Comparison of ENCODE assay signal across 31 mouse cellular contexts in the genomic region with DNA sequence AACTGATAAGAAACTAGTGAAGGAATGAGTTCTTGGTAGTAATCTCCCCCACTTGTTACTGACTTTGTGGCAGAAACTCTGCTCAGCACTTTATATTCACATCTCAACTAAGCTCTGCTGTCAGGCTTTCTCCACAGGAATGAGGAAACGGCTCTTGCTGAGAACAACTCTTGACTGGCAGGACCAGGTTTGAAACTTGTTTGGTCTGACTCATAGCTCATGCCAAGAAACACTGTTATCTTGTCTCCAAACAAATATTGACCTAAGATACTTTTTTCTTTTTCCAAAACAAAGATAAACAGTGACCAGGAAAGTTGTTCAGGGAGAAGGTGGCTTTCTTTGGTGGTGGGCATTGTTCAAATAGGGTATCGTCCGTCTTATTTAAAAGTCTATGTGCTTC. TPM values are rescaled to one million over a fixed set of nuclear protein-coding genes. Genes with fewer than 3 reads are reported as not detected.
DNase-seq lines count a peak whose midpoint lies in the region; ATAC-seq and TF ChIP-seq lines count a peak whose summit lies in the region.
"Had no signal": no experiment of that assay in that cellular context is flagged by ENCODE, and none has a peak within 500 bp of the region (broad histone marks: within the 10 kb centered on the region; RNA-seq: fewer than 3 reads in every experiment).

No protein-coding gene starts in this region.

- peak; percentile 77 for DNase-seq in liver, adult 2 months (ENCODE audit: extremely low read depth, low read depth, low spot score)
- no peak for DNase-seq in liver, embryonic 11.5 days (ENCODE audit: low spot score)
- DNase-seq in urinary bladder, postnatal 14 days (ENCODE audit: low spot score), result peak; percentile 53
- DNase-seq in urinary bladder, postnatal 10 days (ENCODE audit: low spot score), result no peak
- no peak for DNase-seq in thymus, postnatal 10 days (ENCODE audit: low spot score in 2 of 2)
- DNase-seq in gastrocnemius, adult 2 months, result no peak
- DNase-seq: adrenal gland, adult 2 months; adrenal gland, postnatal 14 days; B cell, adult 2 months; cerebellum, adult 11 months; cerebellum, adult 2 months; cerebellum, adult 9-11 months; cerebellum, postnatal 25 days; gastrocnemius, postnatal 10 days; gastrocnemius, postnatal 36 days; heart, adult 2 months; heart, postnatal 14 days had no signal

- 24% methylated on average over 3 of the region's 3 CpGs for WGBS in liver, adult 2 months
- WGBS in liver, embryonic 11.5 days, result 76% methylated on average over 3 of the region's 3 CpGs
- 67% methylated on average over 3 of the region's 3 CpGs for WGBS in stomach, embryonic 16.5 days

- no peak overlapping the region for H3K4me2 ChIP-seq in liver, embryonic 11.5 days
- H3K4me2 ChIP-seq in stomach, embryonic 16.5 days (ENCODE audit: low read depth, low read length), result no peak overlapping the region
- H3K4me2 ChIP-seq: embryonic facial prominence, embryonic 13.5 days; forebrain, embryonic 13.5 days; heart, embryonic 13.5 days; hindbrain, embryonic 12.5 days; hindbrain, embryonic 15.5 days had no signal

- TF ChIP-seq POLR2A in liver, adult 2 months (IDR thresholded peaks at IDR 0.05; ENCODE audit: extremely low read depth, insufficient read depth, low read length), result no peak

- no peak overlapping the region for H3K4me3 ChIP-seq in liver, adult 2 months (ENCODE audit: insufficient read depth, low read depth, low read length)
- no peak overlapping the region for H3K4me3 ChIP-seq in liver, embryonic 11.5 days (ENCODE audit: low read depth, low read length)
- no peak overlapping the region for H3K4me3 ChIP-seq in stomach, embryonic 16.5 days (replicated peaks; ENCODE audit: low read length)
- no peak overlapping the region for H3K4me3 ChIP-seq in gastrocnemius, adult 2 months
- H3K4me3 ChIP-seq: embryonic facial prominence, embryonic 13.5 days; forebrain, embryonic 10.5 days; forebrain, embryonic 13.5 days; heart, adult 2 months; heart, embryonic 10.5 days; heart, embryonic 13.5 days; hindbrain, embryonic 12.5 days; hindbrain, embryonic 15.5 days had no signal

- H3K27me3 ChIP-seq in liver, adult 2 months (ENCODE audit: control insufficient read depth, insufficient read depth, low read length), result no peaks in the 10 kb centered on the region; the same call in 1 of the 2 replicates
- H3K27me3 ChIP-seq in liver, embryonic 11.5 days (replicated peaks; ENCODE audit: control insufficient read depth, insufficient read depth, low read length), result no peaks in the 10 kb centered on the region
- no peaks in the 10 kb centered on the region for H3K27me3 ChIP-seq in stomach, embryonic 16.5 days (ENCODE audit: control insufficient read depth, insufficient read depth, low read length)
- H3K27me3 ChIP-seq: embryonic facial prominence, embryonic 13.5 days; forebrain, embryonic 13.5 days; hindbrain, embryonic 12.5 days; hindbrain, embryonic 15.5 days had no signal

- ATAC-seq in liver, embryonic 11.5 days (replicated peaks; ENCODE audit: low FRiP score), result no peak
- ATAC-seq in stomach, embryonic 16.5 days (ENCODE audit: insufficient read depth, low FRiP score), result peak; percentile 77; the same call in 1 of the 2 replicates
- ATAC-seq: CD4-positive, CD25-positive, alpha-beta regulatory T cell, adult 4 months; forebrain, embryonic 13.5 days; forebrain, embryonic 16.5 days had no signal

- no peaks in the 10 kb centered on the region for H3K79me2 ChIP-seq in liver, adult 2 months (ENCODE audit: control insufficient read depth, insufficient read depth, low read length)

- no peaks in the 10 kb centered on the region for H3K36me3 ChIP-seq in liver, adult 2 months (ENCODE audit: control insufficient read depth, insufficient read depth, low read length)
- H3K36me3 ChIP-seq in liver, embryonic 11.5 days (ENCODE audit: control insufficient read depth, insufficient read depth, low read length), result no peaks in the 10 kb centered on the region
- no peaks in the 10 kb centered on the region for H3K36me3 ChIP-seq in stomach, embryonic 16.5 days (ENCODE audit: control insufficient read depth, insufficient read depth, low read length)
- H3K36me3 ChIP-seq: embryonic facial prominence, embryonic 13.5 days; forebrain, embryonic 10.5 days; heart, embryonic 10.5 days; heart, embryonic 13.5 days; hindbrain, embryonic 12.5 days; hindbrain, embryonic 15.5 days had no signal

- no peak for TF ChIP-seq CTCF in liver, adult 2 months (IDR thresholded peaks at IDR 0.05; ENCODE audit: low read depth, low read length)
- TF ChIP-seq CTCF in gastrocnemius, adult 2 months (IDR thresholded peaks at IDR 0.05), result no peak

- H3K9ac ChIP-seq in liver, adult 2 months (ENCODE audit: low read depth, low read length), result no peak overlapping the region
- H3K9ac ChIP-seq in liver, embryonic 11.5 days (ENCODE audit: low read depth, low read length), result no peak overlapping the region
- no peak overlapping the region for H3K9ac ChIP-seq in stomach, embryonic 16.5 days (ENCODE audit: low read length)
- H3K9ac ChIP-seq: embryonic facial prominence, embryonic 13.5 days; forebrain, embryonic 13.5 days; heart, embryonic 13.5 days; hindbrain, embryonic 12.5 days; hindbrain, embryonic 15.5 days had no signal

- H3K9me3 ChIP-seq in liver, embryonic 11.5 days (ENCODE audit: control insufficient read depth, low read length), result no peaks in the 10 kb centered on the region
- H3K9me3 ChIP-seq in stomach, embryonic 16.5 days (replicated peaks; ENCODE audit: control insufficient read depth, low read length), result no peaks in the 10 kb centered on the region
- H3K9me3 ChIP-seq: embryonic facial prominence, embryonic 13.5 days; forebrain, embryonic 10.5 days; forebrain, embryonic 13.5 days; heart, embryonic 10.5 days; heart, embryonic 13.5 days; hindbrain, embryonic 12.5 days; hindbrain, embryonic 15.5 days had no signal

- no peak overlapping the region for H3K27ac ChIP-seq in liver, adult 2 months (replicated peaks; ENCODE audit: insufficient read depth, low read depth, low read length)
- no peak overlapping the region for H3K27ac ChIP-seq in liver, embryonic 11.5 days (ENCODE audit: low read depth, low read length)
- H3K27ac ChIP-seq in stomach, embryonic 16.5 days (ENCODE audit: low read length), result no peak overlapping the region
- no peak overlapping the region for H3K27ac ChIP-seq in gastrocnemius, adult 2 months
- H3K27ac ChIP-seq: embryonic facial prominence, embryonic 13.5 days; forebrain, embryonic 10.5 days; forebrain, embryonic 13.5 days; heart, adult 2 months; heart, embryonic 10.5 days; heart, embryonic 13.5 days; hindbrain, embryonic 12.5 days; hindbrain, embryonic 15.5 days had no signal

- no peaks in the 10 kb centered on the region for H3K4me1 ChIP-seq in liver, adult 2 months (ENCODE audit: control insufficient read depth, insufficient read depth, low read length)
- no peaks in the 10 kb centered on the region for H3K4me1 ChIP-seq in liver, embryonic 11.5 days (replicated peaks; ENCODE audit: control insufficient read depth, insufficient read depth, low read length)
- H3K4me1 ChIP-seq in stomach, embryonic 16.5 days (ENCODE audit: control insufficient read depth, insufficient read depth, low read length), result no peaks in the 10 kb centered on the region; the same call in 1 of the 2 replicates
- H3K4me1 ChIP-seq: embryonic facial prominence, embryonic 13.5 days; forebrain, embryonic 13.5 days; heart, embryonic 10.5 days; heart, embryonic 13.5 days; hindbrain, embryonic 12.5 days; hindbrain, embryonic 15.5 days had no signal

- intact Hi-C loops in gastrocnemius, adult 2 months (cut with DNase I), result loop anchor here (5.0 kb wide), 2 partner anchors 57 to 197 kb away; no protein-coding TSS in a partner anchor

RNA-seq across cellular contexts. Expression of gene Tbpl1, which starts 42.9 kb away (rescaled TPM):
- 7.8 and 8.3 TPM in 2 replicates for total RNA-seq in liver, adult 2 months (2014; rRNA removed)
- polyA plus RNA-seq in liver, adult 2 months (2012; rRNA removed), result 6.0 and 7.9 TPM in 2 replicates
- 54.0 and 61.9 TPM in 2 replicates for polyA plus RNA-seq in liver, embryonic 11.5 days (2014; fragmentation: Nextera tagmentation; extraction: Ambion mirVana)
- polyA plus RNA-seq in stomach, embryonic 16.5 days (2015; fragmentation: Nextera tagmentation; extraction: Ambion mirVana), result 52.7 and 53.2 TPM in 2 replicates
- 10 to 100 TPM; 16.0 to 22.6 TPM for total RNA-seq in gastrocnemius, adult 2 months (2021)

RNA-seq across cellular contexts. Expression of gene Tcf21, which starts 45.3 kb away (rescaled TPM):
- total RNA-seq in liver, adult 2 months (2014; rRNA removed), result 2.7 and 4.7 TPM in 2 replicates
- polyA plus RNA-seq in liver, adult 2 months (2012; rRNA removed), result 11.6 and 13.6 TPM in 2 replicates
- polyA plus RNA-seq in liver, embryonic 11.5 days (2014; fragmentation: Nextera tagmentation; extraction: Ambion mirVana), result 21.9 and 25.1 TPM in 2 replicates
- polyA plus RNA-seq in stomach, embryonic 16.5 days (2015; fragmentation: Nextera tagmentation; extraction: Ambion mirVana), result 189 and 202 TPM in 2 replicates
- not detected for total RNA-seq in gastrocnemius, adult 2 months (2021)
- total RNA-seq: common myeloid progenitor, adult 5-6 weeks; gastrocnemius, postnatal 10 days; gastrocnemius, postnatal 36 days; granulocyte monocyte progenitor cell, adult 5-6 weeks; hematopoietic stem cell, adult 5-6 weeks; MEL had no signal
- polyA plus RNA-seq: forebrain, embryonic 10.5 days had no signal

Comparison
In these comparisons a context has a peak if more than half of its experiments do, and no peak if none do; other contexts are left out.
1. DNase-seq: peak in liver, adult 2 months (single experiment) and urinary bladder, postnatal 14 days (single experiment); none in liver, embryonic 11.5 days (single experiment), urinary bladder, postnatal 10 days (single experiment), thymus, postnatal 10 days (0 of 2) and gastrocnemius, adult 2 months (single experiment).